16 mouse cellular contexts compared by ENCODE assay signal in the genomic region with DNA sequence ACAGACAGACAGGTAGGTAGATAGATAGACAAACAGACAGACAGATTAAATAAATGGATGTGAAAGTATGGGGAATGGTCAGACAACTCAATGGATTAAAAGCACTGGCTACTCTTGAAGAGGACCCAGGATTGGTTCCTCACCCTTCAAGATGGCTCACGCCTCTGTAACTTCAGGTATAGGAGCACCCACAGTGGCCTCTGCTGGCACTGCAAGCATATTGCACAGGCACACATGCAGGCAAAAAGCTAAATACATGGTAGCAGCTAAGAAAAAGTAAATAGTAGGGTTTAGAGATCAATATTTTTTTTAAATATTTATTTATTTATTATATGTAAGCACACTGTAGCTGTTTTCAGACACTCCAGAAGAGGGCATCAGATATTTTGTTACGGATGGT. TPM values are rescaled to one million over a fixed set of nuclear protein-coding genes. Genes with fewer than 3 reads are reported as not detected.
A peak's percentile ranks its signal among the peaks of the same experiment; 100 is the strongest.
DNase-seq lines count a peak whose midpoint lies in the region; ATAC-seq and TF ChIP-seq lines count a peak whose summit lies in the region.
"Had no signal": no experiment of that assay in that cellular context is flagged by ENCODE, and none has a peak within 500 bp of the region (broad histone marks: within the 10 kb centered on the region; RNA-seq: fewer than 3 reads in every experiment).

No protein-coding gene starts in this region.

- no peaks in the 10 kb centered on the region for H3K9me3 ChIP-seq in heart, postnatal 0 days (replicated peaks; ENCODE audit: control insufficient read depth, low read length)
- no peaks in the 10 kb centered on the region for H3K9me3 ChIP-seq in midbrain, postnatal 0 days (ENCODE audit: low read length)
- no peaks in the 10 kb centered on the region for H3K9me3 ChIP-seq in midbrain, embryonic 11.5 days (ENCODE audit: control insufficient read depth, low read length)
- H3K9me3 ChIP-seq in forebrain, embryonic 14.5 days (replicated peaks; ENCODE audit: control insufficient read depth, low read length) = no peaks in the 10 kb centered on the region
- H3K9me3 ChIP-seq: heart, embryonic 12.5 days; hindbrain, embryonic 15.5 days; midbrain, embryonic 15.5 days; neural tube, embryonic 15.5 days had no signal

- 100% methylated on average over 2 of the region's 2 CpGs for WGBS in heart, postnatal 0 days
- 94% methylated on average over 2 of the region's 2 CpGs for WGBS in midbrain, postnatal 0 days
- WGBS in midbrain, embryonic 11.5 days = 83% methylated on average over 2 of the region's 2 CpGs
- WGBS in forebrain, embryonic 14.5 days = 88% methylated on average over 2 of the region's 2 CpGs

- no peak overlapping the region for H3K27ac ChIP-seq in heart, postnatal 0 days (ENCODE audit: low read depth)
- no peak overlapping the region for H3K27ac ChIP-seq in midbrain, postnatal 0 days (ENCODE audit: low read depth, low read length)
- no peak overlapping the region for H3K27ac ChIP-seq in midbrain, embryonic 11.5 days (ENCODE audit: low read depth, low read length)
- no peak overlapping the region for H3K27ac ChIP-seq in forebrain, embryonic 14.5 days (ENCODE audit: low read depth, low read length)
- H3K27ac ChIP-seq: hindbrain, embryonic 15.5 days; midbrain, embryonic 15.5 days; neural tube, embryonic 15.5 days had no signal

- no peaks in the 10 kb centered on the region for H3K4me1 ChIP-seq in heart, postnatal 0 days (ENCODE audit: control insufficient read depth, insufficient read depth)
- no peaks in the 10 kb centered on the region for H3K4me1 ChIP-seq in midbrain, postnatal 0 days (ENCODE audit: insufficient read depth, low read length)
- peaks cover under 1% of the 10 kb centered on the region for H3K4me1 ChIP-seq in midbrain, embryonic 11.5 days (ENCODE audit: control insufficient read depth, insufficient read depth, low read length)
- H3K4me1 ChIP-seq in forebrain, embryonic 14.5 days (ENCODE audit: control insufficient read depth, insufficient read depth, low read length) = no peaks in the 10 kb centered on the region; the same call in 1 of the 2 replicates

- no peak for ATAC-seq in heart, postnatal 0 days (ENCODE audit: insufficient read depth, low read depth)
- ATAC-seq in midbrain, postnatal 0 days (ENCODE audit: low FRiP score) = no peak
- ATAC-seq in midbrain, embryonic 11.5 days (ENCODE audit: low FRiP score) = no peak
- ATAC-seq in forebrain, embryonic 14.5 days = no peak
- ATAC-seq: midbrain, embryonic 15.5 days had no signal

- no peak overlapping the region for H3K4me2 ChIP-seq in heart, postnatal 0 days (ENCODE audit: low read depth, low read length)
- no peak overlapping the region for H3K4me2 ChIP-seq in midbrain, postnatal 0 days (ENCODE audit: low read depth, low read length, poor library complexity, severe bottlenecking)
- H3K4me2 ChIP-seq in midbrain, embryonic 11.5 days = no peak overlapping the region
- no peak overlapping the region for H3K4me2 ChIP-seq in forebrain, embryonic 14.5 days (ENCODE audit: low read length)
- H3K4me2 ChIP-seq: heart, embryonic 12.5 days; hindbrain, embryonic 15.5 days; midbrain, embryonic 15.5 days; neural tube, embryonic 15.5 days had no signal

- TF ChIP-seq CTCF in heart, postnatal 0 days (IDR thresholded peaks at IDR 0.05; ENCODE audit: low read depth) = peak; percentile 24
- peak; percentile 57 for TF ChIP-seq CTCF in midbrain, postnatal 0 days (IDR thresholded peaks at IDR 0.05)

- DNase-seq in heart, postnatal 0 days (ENCODE audit: low spot score) = no peak
- DNase-seq in heart, postnatal 4 days = no peak
- DNase-seq in midbrain, postnatal 0 days (ENCODE audit: low spot score) = no peak
- no peak for DNase-seq in midbrain, embryonic 11.5 days (ENCODE audit: low spot score, missing footprints)
- DNase-seq in R1 (ENCODE audit: low read depth, low spot score) = peak; percentile 73
- peak; percentile 54 for DNase-seq in naive thymus-derived CD4-positive, alpha-beta T cell, adult 2 months (ENCODE audit: low read depth)
- DNase-seq in forebrain, embryonic 14.5 days (ENCODE audit: low spot score) = no peak
- DNase-seq in cerebellum, postnatal 10 days = no peak
- DNase-seq: adrenal gland, adult 8-10 months; cerebellum, adult 9-10 months; kidney, postnatal 25 days had no signal

- H3K4me3 ChIP-seq in heart, postnatal 0 days (ENCODE audit: low read depth, low read length) = no peak overlapping the region
- no peak overlapping the region for H3K4me3 ChIP-seq in midbrain, postnatal 0 days (ENCODE audit: low read depth, low read length)
- H3K4me3 ChIP-seq in midbrain, embryonic 11.5 days (ENCODE audit: low read depth, low read length) = no peak overlapping the region
- H3K4me3 ChIP-seq in forebrain, embryonic 14.5 days (ENCODE audit: low read depth, low read length) = no peak overlapping the region
- H3K4me3 ChIP-seq: erythroblast, embryonic 14.5 days; heart, embryonic 12.5 days; hindbrain, embryonic 15.5 days; midbrain, embryonic 15.5 days; neural tube, embryonic 15.5 days had no signal

- no peaks in the 10 kb centered on the region for H3K27me3 ChIP-seq in heart, postnatal 0 days (ENCODE audit: control insufficient read depth, insufficient read depth, low read length)
- no peaks in the 10 kb centered on the region for H3K27me3 ChIP-seq in midbrain, postnatal 0 days (ENCODE audit: insufficient read depth, low read length)
- no peaks in the 10 kb centered on the region for H3K27me3 ChIP-seq in midbrain, embryonic 11.5 days (ENCODE audit: control insufficient read depth, insufficient read depth, low read length)
- no peaks in the 10 kb centered on the region for H3K27me3 ChIP-seq in forebrain, embryonic 14.5 days (replicated peaks; ENCODE audit: control insufficient read depth, insufficient read depth, low read length)
- H3K27me3 ChIP-seq: heart, embryonic 12.5 days; hindbrain, embryonic 15.5 days; midbrain, embryonic 15.5 days; neural tube, embryonic 15.5 days had no signal

- no peak for TF ChIP-seq EP300 in heart, postnatal 0 days (IDR thresholded peaks at IDR 0.05; ENCODE audit: low read depth)

- peaks cover 16% of the 10 kb centered on the region for H3K36me3 ChIP-seq in heart, postnatal 0 days (replicated peaks; ENCODE audit: control insufficient read depth, insufficient read depth, low read length)
- H3K36me3 ChIP-seq in midbrain, postnatal 0 days (ENCODE audit: insufficient read depth, low read length) = peaks cover 14% of the 10 kb centered on the region; the same call in 1 of the 2 replicates
- peaks cover 8% of the 10 kb centered on the region for H3K36me3 ChIP-seq in midbrain, embryonic 11.5 days (ENCODE audit: control insufficient read depth, insufficient read depth, low read length)
- H3K36me3 ChIP-seq in forebrain, embryonic 14.5 days (ENCODE audit: control insufficient read depth, insufficient read depth, low read length) = peaks cover 21% of the 10 kb centered on the region

- no peak overlapping the region for H3K9ac ChIP-seq in heart, postnatal 0 days (replicated peaks; ENCODE audit: low read depth, low read length)
- no peak overlapping the region for H3K9ac ChIP-seq in midbrain, postnatal 0 days (replicated peaks; ENCODE audit: low read length, poor library complexity, severe bottlenecking)
- H3K9ac ChIP-seq in midbrain, embryonic 11.5 days (ENCODE audit: low read length) = no peak overlapping the region
- H3K9ac ChIP-seq in forebrain, embryonic 14.5 days (ENCODE audit: low read length) = no peak overlapping the region
- H3K9ac ChIP-seq: heart, embryonic 12.5 days; hindbrain, embryonic 15.5 days; midbrain, embryonic 15.5 days; neural tube, embryonic 15.5 days had no signal

RNA-seq across cellular contexts. Expression of a gene that starts 23.0 kb away (rescaled TPM):
- total RNA-seq in heart, postnatal 0 days (2014; rRNA removed; ENCODE audit: low replicate concordance) = 13.7 and 25.8 TPM in 2 replicates
- polyA plus RNA-seq in heart, postnatal 0 days (2015; fragmentation: Nextera tagmentation; extraction: Ambion mirVana) = 11.7 and 11.8 TPM in 2 replicates
- total RNA-seq in heart, postnatal 4 days (2021) = 10 to 100 TPM; 42.0 to 44.8 TPM
- total RNA-seq in midbrain, postnatal 0 days (2014; rRNA removed) = 41.5 and 56.4 TPM in 2 replicates
- polyA plus RNA-seq in midbrain, postnatal 0 days (2015; fragmentation: Nextera tagmentation; extraction: Ambion mirVana) = 14.8 and 20.4 TPM in 2 replicates
- 38.5 and 41.8 TPM in 2 replicates for polyA plus RNA-seq in midbrain, embryonic 11.5 days (2014; fragmentation: Nextera tagmentation; extraction: Ambion mirVana)
- polyA plus RNA-seq in forebrain, embryonic 14.5 days (2014; fragmentation: Nextera tagmentation; extraction: Ambion mirVana) = 32.9 and 35.4 TPM in 2 replicates

Comparison
In these comparisons a context has a peak if more than half of its experiments do, and no peak if none do; other contexts are left out.
1. DNase-seq: peak in R1 (single experiment) and naive thymus-derived CD4-positive, alpha-beta T cell, adult 2 months (single experiment); none in heart, postnatal 0 days (single experiment), heart, postnatal 4 days (single experiment), midbrain, postnatal 0 days (single experiment), midbrain, embryonic 11.5 days (single experiment), forebrain, embryonic 14.5 days (single experiment) and cerebellum, postnatal 10 days (0 of 2).